Mouse (Mus musculus) WW6 (cell line): ENCODE measurements at regions not wholly inside any gene's neighbourhood (a gene's known extent, or its start where the extent isn't known, plus 50 kb on each side); places are given as distances from the start of the nearest gene placed in this dataset.

Experiments
- DNase-seq: peaks from one replicate; pipeline ENCODE4 v3.0.0-alpha.2; 2013; ENCODE audit warnings: low read depth, low spot score

DNA sequence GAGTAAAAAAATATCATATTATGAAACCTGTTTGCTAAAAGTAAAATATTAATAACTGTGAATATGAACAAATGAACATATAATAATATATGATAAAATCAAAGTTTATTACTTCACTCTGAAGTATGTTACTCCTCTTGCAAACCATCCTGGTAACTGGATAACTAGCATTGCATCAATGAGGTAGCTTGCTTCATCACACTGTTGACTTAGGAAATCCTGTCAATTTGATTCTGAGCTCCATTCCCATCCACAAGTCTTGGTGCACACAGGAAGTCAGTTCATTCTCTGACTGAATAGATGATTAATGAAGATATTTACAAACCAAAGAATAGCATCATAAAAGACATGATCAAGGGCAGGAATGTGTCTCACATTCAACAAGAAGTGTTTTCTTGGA is 286.9 kb upstream of the Gprin3 start:
- DNase-seq = no peak

DNA sequence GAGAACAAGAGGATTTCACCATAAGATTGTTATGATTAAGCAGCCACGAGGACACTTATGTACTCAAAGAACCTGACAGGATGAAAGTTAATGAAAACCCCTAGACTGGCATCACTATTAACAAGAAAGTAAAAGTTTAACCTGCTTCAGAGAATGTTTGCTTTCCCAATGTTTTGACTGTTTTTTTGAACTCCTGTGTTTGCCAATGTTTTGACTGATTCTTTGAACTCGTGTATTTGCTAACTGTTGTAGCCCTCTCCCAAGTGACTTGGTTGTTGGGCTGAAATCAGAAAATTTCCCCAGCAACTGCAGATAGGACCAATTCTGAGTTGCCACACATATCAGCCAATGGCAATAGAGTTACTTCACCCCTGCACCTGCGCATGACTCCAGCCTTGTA is 258.9 kb upstream of the Gprin3 start:
- DNase-seq = no peak

DNA sequence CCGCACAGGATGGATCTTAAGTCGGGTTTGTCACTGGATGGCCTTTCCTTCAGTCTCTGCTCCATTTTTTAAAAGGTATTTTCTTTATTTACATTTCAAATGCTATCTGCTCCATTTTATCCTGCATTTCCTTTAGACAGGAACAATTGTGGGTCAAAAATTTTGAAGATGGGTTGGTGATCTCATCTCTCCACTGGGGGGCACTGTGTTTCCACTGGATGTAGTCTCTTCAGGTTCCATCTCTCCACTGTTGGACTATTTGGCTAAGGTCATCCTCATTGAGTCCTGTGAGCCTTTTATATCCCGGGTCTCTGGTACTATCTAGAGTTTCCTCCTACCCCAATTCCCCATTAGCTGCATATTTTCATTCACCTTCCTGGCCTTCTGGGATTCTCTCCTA is 241.3 kb upstream of the Gprin3 start:
- peak; percentile 5 for DNase-seq
